ENCODE assay signal across 31 mouse cellular contexts in genomic region chr10:88768961-88769360, GRCm38 (mm10). TPM values are rescaled to one million over a fixed set of nuclear protein-coding genes. Genes with fewer than 3 reads are reported as not detected.
A peak's percentile ranks its signal among the peaks of the same experiment; 100 is the strongest.
DNase-seq lines count a peak whose midpoint lies in the region; ATAC-seq lines count a peak whose summit lies in the region.
"Had no signal": no experiment of that assay in that cellular context is flagged by ENCODE, and none has a peak within 500 bp of the region (broad histone marks: within the 10 kb centered on the region; RNA-seq: fewer than 3 reads in every experiment).

No protein-coding gene starts in this region.

- H3K4me2 ChIP-seq in heart, embryonic 12.5 days: no peak overlapping the region
- H3K4me2 ChIP-seq: forebrain, embryonic 13.5 days; heart, embryonic 11.5 days; heart, embryonic 15.5 days; hindbrain, embryonic 14.5 days had no signal

- ATAC-seq in heart, embryonic 12.5 days (ENCODE audit: insufficient number of reproducible peaks, low FRiP score): no peak
- peak; percentile 61 for ATAC-seq in megakaryocyte progenitor cell, adult 5-6 weeks (replicated peaks; ENCODE audit: poor library complexity)
- ATAC-seq: forebrain, embryonic 13.5 days; forebrain, embryonic 16.5 days; hindbrain, postnatal 0 days; inflammation-experienced regulatory T-cells, adult 6 months; intestine, embryonic 16.5 days; Patski had no signal

- H3K4me1 ChIP-seq in heart, embryonic 12.5 days (replicated peaks): no peaks in the 10 kb centered on the region
- H3K4me1 ChIP-seq in limb, embryonic 10.5 days: no peaks in the 10 kb centered on the region
- H3K4me1 ChIP-seq: forebrain, embryonic 10.5 days; forebrain, embryonic 13.5 days; heart, embryonic 15.5 days; hindbrain, embryonic 10.5 days had no signal

- 83% methylated on average over 5 of the region's 5 CpGs for WGBS in heart, embryonic 12.5 days
- WGBS in limb, embryonic 10.5 days: 93% methylated on average over 5 of the region's 5 CpGs

- no peaks in the 10 kb centered on the region for H3K9me3 ChIP-seq in heart, embryonic 12.5 days (replicated peaks)
- H3K9me3 ChIP-seq in limb, embryonic 10.5 days (replicated peaks): no peaks in the 10 kb centered on the region
- H3K9me3 ChIP-seq: forebrain, embryonic 10.5 days; forebrain, embryonic 13.5 days; heart, embryonic 15.5 days; hindbrain, embryonic 10.5 days had no signal

- no peak overlapping the region for H3K27ac ChIP-seq in heart, embryonic 12.5 days (ENCODE audit: poor library complexity, severe bottlenecking)
- H3K27ac ChIP-seq in limb, embryonic 10.5 days: no peak overlapping the region
- H3K27ac ChIP-seq: forebrain, embryonic 10.5 days; forebrain, embryonic 13.5 days; heart, adult 2 months; heart, embryonic 15.5 days; hindbrain, embryonic 10.5 days; hindbrain, embryonic 14.5 days; hindbrain, postnatal 0 days had no signal

- no peaks in the 10 kb centered on the region for H3K27me3 ChIP-seq in heart, embryonic 12.5 days (replicated peaks)
- no peaks in the 10 kb centered on the region for H3K27me3 ChIP-seq in limb, embryonic 10.5 days (ENCODE audit: low read depth, poor library complexity, severe bottlenecking)
- H3K27me3 ChIP-seq: CH12.LX; forebrain, embryonic 13.5 days; heart, embryonic 15.5 days; Patski had no signal

- H3K36me3 ChIP-seq in heart, embryonic 12.5 days: peaks cover 86% of the 10 kb centered on the region
- H3K36me3 ChIP-seq in limb, embryonic 10.5 days: peaks cover 98% of the 10 kb centered on the region

- H3K4me3 ChIP-seq in heart, embryonic 12.5 days: no peak overlapping the region
- H3K4me3 ChIP-seq in limb, embryonic 10.5 days: no peak overlapping the region
- H3K4me3 ChIP-seq: forebrain, embryonic 10.5 days; forebrain, embryonic 13.5 days; heart, adult 2 months; heart, embryonic 15.5 days; hindbrain, embryonic 10.5 days had no signal

- H3K9ac ChIP-seq in heart, embryonic 12.5 days: no peak overlapping the region
- H3K9ac ChIP-seq: forebrain, embryonic 13.5 days; heart, embryonic 15.5 days; hindbrain, embryonic 14.5 days had no signal

- DNase-seq in heart, adult 11 months: peak; percentile 78
- DNase-seq in 416B (ENCODE audit: low read depth) (peak; percentile 60), MEL-GATA-1-ER (ENCODE audit: extremely low read depth, low read depth) (peak; percentile 22)
- DNase-seq in urinary bladder, postnatal 25 days (ENCODE audit: low spot score): no peak
- no peak for DNase-seq in limb, embryonic 10.5 days (ENCODE audit: low spot score)
- no peak for DNase-seq in heart, adult 8-10 months (ENCODE audit: low spot score)
- DNase-seq: adrenal gland, postnatal 14 days; B cell, adult 2 months; cerebellum, adult 11 months; cerebellum, adult 2 months; cerebellum, adult 9-11 months; cerebellum, postnatal 25 days; embryo, embryonic 11 days; gastrocnemius, postnatal 25 days; heart, adult 2 months; heart, postnatal 10 days; heart, postnatal 36 days had no signal

RNA-seq across cellular contexts. Expression of gene Arl1, which starts 38.3 kb away (rescaled TPM):
- 139 and 141 TPM in 2 replicates for polyA plus RNA-seq in heart, embryonic 12.5 days (2016; fragmentation: Nextera tagmentation; extraction: Ambion mirVana)
- 101 and 115 TPM in 2 replicates for total RNA-seq in megakaryocyte progenitor cell, adult 5-6 weeks (2015)
- total RNA-seq in megakaryocyte progenitor cell, adult 5-6 weeks (2017): 104 and 116 TPM in 2 replicates
- polyA plus RNA-seq in limb, embryonic 10.5 days (2016; fragmentation: Nextera tagmentation; extraction: Ambion mirVana): 149 and 174 TPM in 2 replicates
- 10 to 100 TPM; 81.8 to 94.7 (median 91.7) TPM for total RNA-seq in heart, adult 8-10 months (2022)

RNA-seq across cellular contexts. Expression of gene Utp20, which starts 57.6 kb away (rescaled TPM):
- polyA plus RNA-seq in heart, embryonic 12.5 days (2016; fragmentation: Nextera tagmentation; extraction: Ambion mirVana): 17.1 and 17.3 TPM in 2 replicates
- total RNA-seq in megakaryocyte progenitor cell, adult 5-6 weeks (2015): 50.6 and 57.6 TPM in 2 replicates
- 30.4 and 44.5 TPM in 2 replicates for total RNA-seq in megakaryocyte progenitor cell, adult 5-6 weeks (2017)
- 25.8 and 27.7 TPM in 2 replicates for polyA plus RNA-seq in limb, embryonic 10.5 days (2016; fragmentation: Nextera tagmentation; extraction: Ambion mirVana)
- total RNA-seq in heart, adult 8-10 months (2022): 10 to 100 TPM; 11.8 to 16.8 (median 15.5) TPM

Comparison
In these comparisons a context has a peak if more than half of its experiments do, and no peak if none do; other contexts are left out.
1. DNase-seq: peak in heart, adult 11 months (single experiment), 416B (single experiment) and MEL-GATA-1-ER (single experiment); none in urinary bladder, postnatal 25 days (single experiment), limb, embryonic 10.5 days (single experiment) and heart, adult 8-10 months (single experiment).